Mouse (Mus musculus) kidney, adult 2 months (tissue): ENCODE data around the gene Ttll3. TPM values are rescaled to one million over a fixed set of nuclear protein-coding genes. Genes with fewer than 3 reads are reported as not detected.

Source experiments
- DNase-seq: peaks from one replicate; pipeline ENCODE4 v3.0.0; 2021
- H3K27ac ChIP-seq: fragments of 200-500 bp; 2 replicates; pipeline ENCODE4 v1.5.1; 2012; ENCODE audit warnings: low read depth, low read length, control low read depth, inconsistent platforms; ENCODE audit not compliant: insufficient read depth
- H3K27me3 ChIP-seq: fragments of 200-500 bp; replicated peaks from 2 replicates; pipeline ENCODE4 v1.6.1; 2012; ENCODE audit warnings: mild to moderate bottlenecking, moderate library complexity, low read length, inconsistent platforms; ENCODE audit not compliant: control insufficient read depth, insufficient read depth
- H3K36me3 ChIP-seq: fragments of 200-500 bp; 2 replicates; pipeline ENCODE4 v1.6.1; 2012; ENCODE audit warnings: mild to moderate bottlenecking, moderate library complexity, low read length, inconsistent platforms; ENCODE audit not compliant: control insufficient read depth, insufficient read depth
- H3K4me1 ChIP-seq: fragments of 200-500 bp; 2 replicates; pipeline ENCODE4 v1.6.1; 2011; ENCODE audit warnings: low read length; ENCODE audit not compliant: control insufficient read depth, insufficient read depth
- H3K4me3 ChIP-seq: fragments of 200-500 bp; 2 replicates; pipeline ENCODE4 v1.5.1; 2011; ENCODE audit warnings: mild to moderate bottlenecking, low read depth, low read length, control low read depth; ENCODE audit not compliant: insufficient read depth
- CTCF ChIP-seq: fragments of 200-500 bp; conservative IDR thresholded peaks from 2 replicates; pipeline ENCODE4 v1.5.1; 2011; ENCODE audit warnings: low read depth, mild to moderate bottlenecking, control low read depth, low read length, moderate library complexity, mixed read lengths; ENCODE audit not compliant: insufficient read depth, insufficient read length
- POLR2A ChIP-seq: fragments of 200-500 bp; IDR thresholded peaks from one replicate; pipeline ENCODE4 v1.6.1; 2011; ENCODE audit warnings: low read depth, low read length, control low read depth
- WGBS: fragments of 180-500 bp; shearing (Covaris S2); methylation state at CpG from one replicate; pipeline ENCODE4 v1.1.7; 2018; 5-methylcytosine and 5-hydroxymethylcytosine counted together
- polyA plus RNA-seq: library from polyadenylated mRNA; depleted of rRNA; stranded (reverse); fragments of >200 nt; gene quantifications from 2 replicates; pipeline ENCODE4 v1.2.3, GENCODE M21; 2012

Gene Ttll3
- polyA plus RNA-seq, 1 experiment, result 5.9 TPM

DNA sequence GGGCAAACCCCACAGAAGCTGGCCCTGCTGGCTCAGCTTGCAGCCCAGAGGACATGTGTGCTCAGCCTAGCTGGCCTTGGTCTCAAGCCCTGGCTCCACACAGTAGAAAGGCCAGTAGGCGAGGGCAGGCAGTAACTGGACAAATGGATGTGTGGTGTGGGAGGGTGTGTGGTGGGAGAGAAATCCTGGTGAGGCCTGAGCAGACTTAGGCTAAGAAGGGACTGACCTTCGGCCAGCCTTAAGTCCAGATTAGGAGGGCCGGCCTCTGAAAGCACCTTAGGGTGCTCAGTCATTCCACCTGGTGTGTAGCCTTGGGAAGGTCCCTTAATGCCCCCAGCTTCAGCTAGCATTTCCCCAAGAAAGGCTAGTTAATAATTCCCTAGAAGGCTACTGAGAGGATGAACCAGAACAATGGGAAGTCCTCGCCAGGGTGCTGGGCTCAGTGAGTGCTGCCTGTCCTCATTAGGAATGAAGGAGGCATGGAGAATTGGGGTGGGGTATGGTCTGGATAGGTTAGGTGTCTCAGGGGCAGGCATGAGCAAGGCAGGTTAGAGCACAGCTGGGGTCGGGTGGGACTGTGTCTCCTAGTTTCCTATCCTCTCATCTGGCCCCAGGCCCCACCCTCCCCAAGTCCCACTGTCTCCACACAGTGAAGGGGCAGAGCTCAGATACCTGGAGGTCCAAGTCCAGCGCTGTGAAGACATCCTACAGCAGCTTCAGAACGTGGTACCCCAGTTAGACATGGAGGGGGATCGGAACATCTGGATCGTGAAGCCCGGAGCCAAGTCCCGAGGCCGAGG is 15.8 kb downstream of the Ttll3 start:
- Histone ChIP-seq H3K4me3 (no peak overlapping the region), H3K27me3 (no peaks in the 10 kb centered on the region), H3K4me1 (peaks cover 8% of the 10 kb centered on the region; the same call in 1 of the 2 replicates), H3K36me3 (no peaks in the 10 kb centered on the region), H3K27ac (peak overlapping the region; percentile 4; the same call in 1 of the 2 replicates)
- DNase-seq, result peak; percentile 66
- TF ChIP-seq CTCF (no peak), POLR2A (no peak)
- WGBS, result 68% methylated on average over 12 of the region's 12 CpGs

DNA sequence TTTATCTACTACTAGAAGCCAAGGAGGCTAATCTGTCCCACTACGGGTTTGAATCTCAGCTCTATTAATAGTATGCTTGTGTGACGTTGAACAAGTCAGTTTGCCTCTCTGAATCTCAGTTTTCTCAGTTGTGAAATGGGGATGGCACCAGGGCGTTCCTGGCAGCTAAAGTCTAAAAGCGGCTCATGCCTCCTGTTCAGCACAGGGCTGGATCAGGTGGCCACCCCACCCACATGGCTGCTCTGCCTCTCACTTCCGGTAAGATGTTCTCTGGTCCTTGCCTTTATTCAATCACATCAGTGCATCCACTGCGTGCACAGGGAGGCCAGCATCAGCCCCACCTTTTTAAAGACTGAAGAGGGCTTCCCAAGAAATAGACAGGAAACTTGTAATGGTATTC is 16.4 kb downstream of the Ttll3 start:
- WGBS, result 81% methylated on average over 6 of the region's 6 CpGs
- no peak overlapping the region for H3K4me3 ChIP-seq
- no peak for TF ChIP-seq CTCF
- TF ChIP-seq POLR2A, result no peak
- no peaks in the 10 kb centered on the region for H3K36me3 ChIP-seq
- H3K4me1 ChIP-seq, result peaks cover 8% of the 10 kb centered on the region; the same call in 1 of the 2 replicates
- H3K27me3 ChIP-seq, result no peaks in the 10 kb centered on the region
- H3K27ac ChIP-seq, result no peak overlapping the region
- no peak for DNase-seq

DNA sequence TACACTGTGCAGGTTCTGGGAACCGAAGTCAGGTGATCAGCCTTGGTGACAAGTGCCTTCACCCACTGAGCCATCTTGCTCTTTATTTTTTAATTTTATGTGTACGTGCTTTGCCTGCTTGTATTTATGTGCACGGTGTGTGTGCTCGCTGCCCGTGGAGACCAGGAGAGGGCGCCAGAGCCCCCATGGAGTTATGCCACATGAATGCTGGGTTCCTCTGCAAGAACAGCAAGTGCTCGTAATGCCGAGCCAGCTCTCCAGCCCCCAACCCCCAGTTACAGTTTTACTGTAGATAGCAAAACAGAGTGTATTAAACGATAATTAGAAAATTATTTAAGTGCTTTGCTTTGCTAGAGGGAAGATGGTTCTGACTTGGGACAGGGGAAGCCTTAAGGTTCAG is 17.6 kb downstream of the Ttll3 start:
- H3K4me3 ChIP-seq, result no peak overlapping the region
- no peaks in the 10 kb centered on the region for H3K27me3 ChIP-seq
- no peaks in the 10 kb centered on the region for H3K36me3 ChIP-seq
- H3K27ac ChIP-seq, result no peak overlapping the region
- H3K4me1 ChIP-seq, result peaks cover 8% of the 10 kb centered on the region; the same call in 1 of the 2 replicates
- peak; percentile 35 for DNase-seq
- TF ChIP-seq POLR2A (no peak), CTCF (peak; percentile 46; the same call in 1 of the 2 replicates)
- 76% methylated on average over 9 of the region's 9 CpGs for WGBS

DNA sequence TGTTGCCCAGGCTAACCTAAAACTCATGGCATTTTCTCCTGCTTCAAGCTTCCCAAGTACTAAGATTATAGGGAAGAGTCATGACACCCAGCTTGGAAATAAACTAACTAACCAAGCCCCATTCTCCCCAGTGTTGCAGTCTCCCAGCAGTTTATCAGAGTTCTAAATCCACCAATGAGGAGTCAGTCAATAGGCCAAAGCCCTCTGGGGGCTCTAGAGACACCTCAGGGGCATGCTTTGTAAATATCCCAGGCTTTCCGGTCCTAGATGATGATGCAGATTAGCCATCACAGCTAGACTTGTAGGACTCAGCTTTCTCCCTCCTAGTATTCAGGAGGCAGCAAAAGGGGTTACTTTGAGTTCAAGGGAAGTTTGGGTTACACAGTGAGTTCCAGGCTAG is 20.9 kb downstream of the Ttll3 start:
- no peak for DNase-seq
- no peak for TF ChIP-seq CTCF
- no peak for TF ChIP-seq POLR2A
- Histone ChIP-seq H3K27ac (no peak overlapping the region), H3K4me3 (no peak overlapping the region), H3K27me3 (no peaks in the 10 kb centered on the region), H3K36me3 (no peaks in the 10 kb centered on the region), H3K4me1 (no peaks in the 10 kb centered on the region)
- WGBS, result 89% methylated on average over 1 of the region's 1 CpGs

DNA sequence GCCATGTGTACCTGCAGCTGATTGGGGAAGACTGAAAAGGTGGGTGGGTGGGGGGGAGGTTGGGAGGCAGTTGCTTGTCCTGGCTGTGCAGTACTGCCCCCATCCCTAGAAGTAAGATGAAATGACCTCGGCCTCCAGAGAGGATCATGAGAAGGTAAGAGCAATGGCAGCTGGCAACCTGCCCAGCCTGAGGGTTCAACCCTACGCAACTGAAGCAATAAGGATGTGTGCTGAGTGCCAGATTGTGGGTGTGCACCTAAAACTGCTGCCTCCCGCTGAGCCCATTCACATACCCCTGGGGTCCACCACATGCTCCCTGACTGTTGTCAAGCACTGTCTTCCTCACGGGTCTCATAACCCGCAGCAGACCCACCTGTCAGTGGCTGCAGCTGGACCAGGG is 27.4 kb downstream of the Ttll3 start:
- no peak for DNase-seq
- no peak overlapping the region for H3K4me3 ChIP-seq
- no peaks in the 10 kb centered on the region for H3K27me3 ChIP-seq
- peaks cover 15% of the 10 kb centered on the region; the same call in 1 of the 2 replicates for H3K4me1 ChIP-seq
- 56% methylated on average over 5 of the region's 5 CpGs for WGBS
- no peak overlapping the region for H3K27ac ChIP-seq
- no peaks in the 10 kb centered on the region for H3K36me3 ChIP-seq
- TF ChIP-seq POLR2A, result no peak
- TF ChIP-seq CTCF, result no peak

DNA sequence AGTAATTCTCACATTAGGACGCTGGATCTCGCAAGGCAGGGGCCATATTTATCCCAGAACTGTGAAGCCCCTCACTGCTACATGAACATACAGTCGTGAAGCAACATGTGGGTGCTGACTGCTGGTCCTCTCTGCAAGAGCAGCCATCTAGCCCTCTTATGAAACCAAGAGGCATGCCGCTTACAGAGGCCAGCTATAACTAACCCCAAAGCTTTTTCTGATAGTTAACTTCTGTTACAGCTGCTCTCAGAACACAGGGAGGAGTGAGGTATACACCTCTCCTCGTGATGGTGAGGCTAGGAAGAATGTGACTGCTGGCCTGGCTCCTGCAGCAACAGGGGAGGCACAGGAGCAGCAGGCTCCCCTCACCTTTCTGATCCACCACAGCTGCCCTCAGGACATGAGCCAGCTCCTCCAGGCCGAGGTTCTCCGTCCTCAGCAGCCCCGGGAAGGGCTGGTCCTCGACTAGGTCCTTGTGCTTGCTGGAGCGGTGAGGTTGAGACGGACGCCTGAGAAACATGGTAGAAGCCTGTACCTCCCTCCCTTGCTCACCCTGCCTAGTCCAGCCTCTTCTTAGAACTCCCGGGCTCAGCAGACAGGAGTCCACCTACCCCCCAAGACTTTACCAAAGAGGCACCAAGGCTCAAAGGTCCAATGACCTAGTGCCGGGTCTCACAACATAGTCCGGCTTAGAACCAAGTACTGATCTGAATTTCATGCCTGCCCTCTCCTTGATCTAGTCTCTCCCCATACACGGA is 29.6 kb downstream of the Ttll3 start:
- Histone ChIP-seq H3K27me3 (no peaks in the 10 kb centered on the region), H3K4me3 (peak overlapping the region; percentile 78), H3K36me3 (no peaks in the 10 kb centered on the region), H3K4me1 (peaks cover 15% of the 10 kb centered on the region; the same call in 1 of the 2 replicates), H3K27ac (peak overlapping the region; percentile 71)
- no peak for DNase-seq
- WGBS, result 8% methylated on average over 16 of the region's 16 CpGs
- no peak for TF ChIP-seq CTCF
- TF ChIP-seq POLR2A, result peak; percentile 8

DNA sequence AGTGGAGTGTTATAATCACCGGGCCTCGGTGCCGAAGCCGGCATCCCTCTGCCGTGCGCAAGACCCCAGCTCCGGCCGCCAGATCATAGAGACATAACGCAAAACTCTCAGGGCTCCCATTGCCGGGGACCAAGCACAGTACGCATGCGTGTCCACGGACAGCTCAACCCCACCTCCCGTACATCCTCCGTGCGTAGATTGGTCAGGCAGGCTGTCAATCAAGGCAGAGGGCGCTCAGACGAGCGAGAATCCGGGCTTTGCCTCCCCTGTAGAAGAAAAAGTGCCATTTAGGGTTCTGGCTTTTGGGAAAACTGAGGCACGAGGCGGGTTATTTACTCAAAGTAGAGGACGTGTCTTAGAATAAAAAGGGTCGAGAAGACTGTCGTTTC is 30.1 kb downstream of the Ttll3 start, which contains the start of gene Rpusd3:
TSS of gene Rpusd3 (minus strand) at position 142 of the 389 bp plus-strand sequence.
- H3K27ac ChIP-seq, result peak within 1 kb of the TSS; percentile 71
- DNase-seq, result peak; percentile 98
- peak within 1 kb of the TSS; percentile 78 for H3K4me3 ChIP-seq
- peaks cover 15% of the 10 kb centered on the region; the same call in 1 of the 2 replicates for H3K4me1 ChIP-seq
- H3K36me3 ChIP-seq, result no peaks in the 10 kb centered on the region
- WGBS, result under 1% methylated on average over 25 of the region's 25 CpGs
- TF ChIP-seq CTCF, result no peak
- TF ChIP-seq POLR2A, result peak; percentile 72
- H3K27me3 ChIP-seq, result no peaks in the 10 kb centered on the region
